Mouse (Mus musculus) heart, postnatal 0 days (tissue): ENCODE measurements around the gene Slc39a3. TPM values are rescaled to one million over a fixed set of nuclear protein-coding genes. Genes with fewer than 3 reads are reported as not detected.

Experiments
- ATAC-seq: fragments of 200-750 bp; cut with Nextera tagmentation; 2 replicates; pipeline ENCODE4 v1.8.0; 2017; ENCODE audit warnings: low read depth, moderate number of reproducible peaks, moderate library complexity; ENCODE audit not compliant: insufficient read depth
- DNase-seq: peaks from one replicate; pipeline ENCODE4 v3.0.0-alpha.2; 2016; ENCODE audit warnings: low spot score
- H3K27ac ChIP-seq: fragments of 300-500 bp; sonication (generic); 2 replicates; pipeline ENCODE4 v1.5.1; 2014; ENCODE audit warnings: low read depth, mild to moderate bottlenecking
- H3K27me3 ChIP-seq: fragments of 300-500 bp; sonication (generic); 2 replicates; pipeline ENCODE4 v1.6.1; 2014; ENCODE audit warnings: low read length, mixed read lengths; ENCODE audit not compliant: control insufficient read depth, insufficient read depth
- H3K36me3 ChIP-seq: fragments of 300-500 bp; sonication (generic); replicated peaks from 2 replicates; pipeline ENCODE4 v1.6.1; 2014; ENCODE audit warnings: low read length, mixed read lengths; ENCODE audit not compliant: control insufficient read depth, insufficient read depth
- H3K4me1 ChIP-seq: fragments of 300-500 bp; sonication (generic); 2 replicates; pipeline ENCODE4 v1.6.1; 2014; ENCODE audit warnings: antibody characterized with exemption; ENCODE audit not compliant: control insufficient read depth, insufficient read depth
- H3K4me2 ChIP-seq: fragments of 300-500 bp; sonication (generic); 2 replicates; pipeline ENCODE4 v1.6.1; 2014; ENCODE audit warnings: low read depth, mild to moderate bottlenecking, low read length, moderate library complexity
- H3K4me3 ChIP-seq: fragments of 300-500 bp; sonication (generic); 2 replicates; pipeline ENCODE4 v1.5.1; 2014; ENCODE audit warnings: low read depth, low read length
- H3K9ac ChIP-seq: fragments of 300-500 bp; sonication (generic); replicated peaks from 2 replicates; pipeline ENCODE4 v1.6.1; 2014; ENCODE audit warnings: low read depth, low read length, mixed read lengths
- H3K9me3 ChIP-seq: fragments of 300-500 bp; sonication (generic); replicated peaks from 2 replicates; pipeline ENCODE4 v1.6.1; 2016; ENCODE audit warnings: low read length; ENCODE audit not compliant: control insufficient read depth
- CTCF ChIP-seq: IDR thresholded peaks from 2 replicates; pipeline ENCODE4 v1.5.1; 2016; ENCODE audit warnings: antibody characterized with exemption, control low read depth, low read depth
- EP300 ChIP-seq: IDR thresholded peaks from 2 replicates; pipeline ENCODE4 v1.6.1; 2016; ENCODE audit warnings: antibody characterized with exemption, low read depth
- WGBS: fragments of 180-500 bp; shearing (Covaris S2); extraction: QIAGEN DNeasy Blood & Tissue Kit; methylation state at CpG from one replicate; pipeline ENCODE4 v1.1.7; 2014; 5-methylcytosine and 5-hydroxymethylcytosine counted together
- polyA plus RNA-seq: library from polyadenylated mRNA; unstranded; fragments of >200 nt; fragmentation: Nextera tagmentation; extraction: Ambion mirVana; gene quantifications from 2 replicates; pipeline ENCODE4 v1.2.1, GENCODE M21; 2015
- total RNA-seq: library from RNA; depleted of rRNA; stranded (reverse); fragments of >200 nt; gene quantifications from 2 replicates; pipeline ENCODE4 v1.2.3, GENCODE M21; 2014; ENCODE audit warnings: low replicate concordance

The Slc39a3 gene
- total and polyA plus RNA-seq, 2 experiments from 2014 or later: 6.3 to 18.7 TPM

DNA sequence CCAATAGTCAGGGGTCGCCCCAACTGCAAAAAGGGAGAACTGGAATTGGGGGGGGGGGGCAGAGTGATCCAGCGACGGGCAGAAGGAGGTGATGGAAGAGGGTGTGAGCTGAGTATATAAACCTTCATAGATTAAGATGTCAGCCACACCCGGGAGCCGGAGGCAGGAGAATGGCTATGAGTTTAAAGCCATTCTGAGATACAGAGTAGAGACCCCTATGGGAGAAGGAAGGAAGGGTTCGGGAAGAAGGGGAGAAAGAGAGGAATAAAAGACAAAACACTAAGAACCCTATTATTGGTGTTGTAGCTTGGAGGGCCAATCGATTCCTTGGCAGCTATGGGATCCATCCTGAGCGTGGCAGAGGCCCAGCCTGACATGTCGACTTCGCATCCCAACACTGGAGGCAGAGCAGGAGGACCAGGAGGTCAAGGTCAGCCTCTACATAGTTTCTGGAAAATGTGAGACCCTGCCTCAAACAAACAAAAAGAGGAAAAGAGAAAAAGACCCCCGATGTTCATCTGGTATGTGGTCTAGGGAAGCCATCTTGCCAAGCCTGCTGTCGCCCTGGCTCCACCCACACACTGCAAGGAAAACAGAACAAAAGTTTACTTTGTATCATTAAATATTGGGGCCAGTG lies 11.5 kb downstream of the Slc39a3 start, which contains the start of gene Diras1:
Gene Diras1, minus strand, starts transcription at position 24 of the 637 bp plus-strand sequence.
- Histone ChIP-seq H3K27me3 (peaks cover 42% of the 10 kb centered on the region), H3K27ac (no peak within 1 kb of the TSS), H3K4me3 (no peak within 1 kb of the TSS), H3K9me3 (no peaks in the 10 kb centered on the region), H3K4me2 (peak within 1 kb of the TSS; percentile 19; the same call in 1 of the 2 replicates), H3K4me1 (no peaks in the 10 kb centered on the region), H3K9ac (no peak within 1 kb of the TSS), H3K36me3 (peaks cover 7% of the 10 kb centered on the region; the same call in 1 of the 2 replicates)
- 44% methylated on average over 12 of the region's 12 CpGs for WGBS
- TF ChIP-seq EP300: no peak
- no peak for TF ChIP-seq CTCF
- no peak for DNase-seq
- ATAC-seq: no peak

GRCm38 (mm10) chr10:81025047-81025621 lies 12.1 kb downstream of the Slc39a3 start:
- TF ChIP-seq EP300: no peak
- no peak for TF ChIP-seq CTCF

DNA sequence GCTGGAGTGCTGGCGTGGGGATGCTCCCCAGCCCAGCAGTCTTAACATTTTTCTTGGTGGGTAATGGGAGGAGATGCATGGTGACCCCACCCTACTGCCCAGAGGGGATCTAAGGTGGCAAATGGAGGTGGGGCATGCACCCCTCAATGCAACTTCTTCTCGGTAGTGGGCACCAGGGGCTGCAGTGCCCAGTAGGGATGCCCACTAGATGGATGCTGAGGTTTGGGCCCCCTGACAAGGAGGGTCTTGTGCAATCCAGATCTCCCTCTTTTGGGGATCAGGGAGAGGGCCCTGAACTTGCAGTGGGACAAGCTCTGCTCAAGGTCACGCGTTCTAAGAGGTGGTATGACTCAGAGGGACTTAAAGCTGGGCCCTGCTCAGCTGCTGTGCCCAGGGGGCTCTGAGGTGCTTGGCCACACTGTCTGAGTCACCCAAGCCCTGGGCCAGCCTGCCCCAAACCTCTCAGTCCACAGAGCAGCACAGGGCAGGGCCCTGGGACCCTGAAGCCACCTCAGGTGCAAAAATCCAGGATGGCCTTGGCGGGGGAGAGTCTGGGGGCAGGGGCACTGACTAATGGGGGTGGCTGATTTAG lies 12.8 kb downstream of the Slc39a3 start:
- no peak overlapping the region for H3K27ac ChIP-seq
- ATAC-seq: no peak
- DNase-seq: no peak
- no peak overlapping the region for H3K9ac ChIP-seq
- H3K9me3 ChIP-seq: no peaks in the 10 kb centered on the region
- no peak overlapping the region for H3K4me3 ChIP-seq
- H3K36me3 ChIP-seq: no peaks in the 10 kb centered on the region
- H3K4me1 ChIP-seq: no peaks in the 10 kb centered on the region
- H3K4me2 ChIP-seq: no peak overlapping the region
- TF ChIP-seq EP300: no peak
- no peak for TF ChIP-seq CTCF
- 57% methylated on average over 5 of the region's 5 CpGs for WGBS
- peaks cover 43% of the 10 kb centered on the region for H3K27me3 ChIP-seq

More at GRCm38 (mm10) chr10:81025047-81025621, 12.1 kb downstream of the Slc39a3 start:
- Histone ChIP-seq H3K4me3 (no peak overlapping the region), H3K4me2 (peak overlapping the region; percentile 19; the same call in 1 of the 2 replicates), H3K9me3 (no peaks in the 10 kb centered on the region), H3K9ac (no peak overlapping the region), H3K27ac (no peak overlapping the region), H3K4me1 (no peaks in the 10 kb centered on the region), H3K27me3 (peaks cover 43% of the 10 kb centered on the region), H3K36me3 (0 out of 2 replicates have a peak, but pooled peaks cover under 1% of the 10 kb centered on the region)
- no peak for DNase-seq
- 2% methylated on average over 33 of the region's 43 CpGs for WGBS
- ATAC-seq: no peak

- no peak overlapping the region for H3K9ac ChIP-seq
- no peak overlapping the region for H3K4me2 ChIP-seq
- ATAC-seq (no peak), DNase-seq (no peak)
- no peak overlapping the region for H3K4me3 ChIP-seq
- H3K9me3 ChIP-seq: no peaks in the 10 kb centered on the region
- no peak overlapping the region for H3K27ac ChIP-seq
- TF ChIP-seq EP300: no peak
- 0 out of 2 replicates have a peak, but pooled peaks have one; percentile 5 for TF ChIP-seq CTCF
- WGBS: 61% methylated on average over 8 of the region's 8 CpGs
- H3K4me1 ChIP-seq: no peaks in the 10 kb centered on the region
- no peaks in the 10 kb centered on the region for H3K36me3 ChIP-seq
- H3K27me3 ChIP-seq: peaks cover 43% of the 10 kb centered on the region
Observed at GRCm38 (mm10) chr10:81022744-81023143, 14.5 kb downstream of the Slc39a3 start.

- ATAC-seq: no peak
- no peaks in the 10 kb centered on the region for H3K9me3 ChIP-seq
- TF ChIP-seq CTCF: no peak
- no peak for TF ChIP-seq EP300
- H3K36me3 ChIP-seq: no peaks in the 10 kb centered on the region
- H3K9ac ChIP-seq: no peak overlapping the region
- no peak overlapping the region for H3K4me3 ChIP-seq
- 11% methylated on average over 22 of the region's 26 CpGs for WGBS
- H3K27ac ChIP-seq: no peak overlapping the region
- no peak overlapping the region for H3K4me2 ChIP-seq
- H3K4me1 ChIP-seq: no peaks in the 10 kb centered on the region
- no peak for DNase-seq
- H3K27me3 ChIP-seq: peaks cover 43% of the 10 kb centered on the region
Observed at GRCm38 (mm10) chr10:81021547-81022110, 15.6 kb downstream of the Slc39a3 start.
